Mouse (Mus musculus): ENCODE results near the gene Tpsg1. TPM values are rescaled to one million over a fixed set of nuclear protein-coding genes. Genes with fewer than 3 reads are reported as not detected.
A peak's percentile ranks its signal among the peaks of the same experiment; 100 is the strongest.

Gene Tpsg1
- total RNA-seq (2021) = not detected

DNA sequence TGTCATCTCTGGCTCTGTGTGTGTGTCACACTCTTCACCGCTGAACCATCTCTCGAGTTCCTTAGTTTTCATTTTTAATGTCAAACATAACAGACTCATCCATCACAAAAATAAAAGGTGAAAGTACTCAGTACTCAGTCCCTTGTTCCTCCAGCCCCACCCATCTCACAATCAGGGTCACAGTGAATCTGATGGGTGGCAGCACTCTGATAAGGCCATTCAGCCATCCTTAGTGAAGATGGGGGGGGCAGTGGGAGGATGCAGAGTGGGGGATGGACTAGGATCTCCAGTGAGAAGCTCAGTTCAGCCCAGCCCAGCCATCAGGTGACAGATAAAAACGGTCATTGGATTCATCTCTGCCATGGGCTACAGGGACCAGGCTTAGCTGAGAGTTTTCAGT, at the start of gene Tpsg1:
Tpsg1 (plus strand) TSS at position 301 of the 400 bp plus-strand sequence.
- no peak for DNase-seq (ENCODE audit: extremely low spot score in 1 of 2, low spot score in 1 of 2)

DNA sequence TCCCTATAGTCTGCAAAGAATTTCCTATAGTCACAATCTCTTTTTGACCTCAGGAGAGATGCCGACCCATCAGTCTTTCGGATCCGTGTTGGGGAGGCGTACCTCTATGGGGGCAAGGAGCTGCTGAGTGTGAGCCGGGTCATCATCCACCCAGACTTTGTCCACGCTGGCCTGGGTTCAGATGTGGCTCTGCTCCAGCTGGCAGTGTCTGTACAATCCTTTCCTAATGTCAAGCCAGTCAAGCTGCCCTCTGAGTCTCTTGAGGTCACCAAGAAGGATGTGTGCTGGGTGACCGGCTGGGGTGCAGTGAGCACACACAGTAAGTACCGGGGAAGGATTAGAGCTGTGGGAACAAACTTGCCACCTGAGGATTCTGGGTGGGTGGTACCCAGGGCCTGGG, 48.3 kb upstream of the Tpsg1 start:
- no peak for DNase-seq (ENCODE audit: extremely low spot score in 1 of 2, low spot score in 1 of 2)

DNA sequence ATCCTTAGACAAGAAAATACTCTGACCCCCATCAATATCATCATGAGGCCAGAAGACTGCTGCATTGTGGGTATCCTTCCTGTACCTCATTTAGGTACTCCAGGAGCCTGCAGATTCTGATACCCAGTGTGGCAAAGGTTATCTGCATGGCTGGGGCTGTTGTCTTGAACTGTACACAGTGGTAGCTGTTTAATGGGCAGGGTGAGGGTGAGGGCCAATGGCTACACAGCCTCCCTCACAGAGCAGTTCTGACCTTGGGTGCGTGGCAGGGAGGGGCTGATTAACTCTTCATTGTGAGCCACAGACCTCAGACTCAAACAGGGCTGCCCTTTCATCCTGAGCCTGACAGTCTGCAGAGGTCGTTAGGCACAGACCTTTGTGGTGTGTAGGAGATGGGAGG, 46.1 kb upstream of the Tpsg1 start:
- DNase-seq (ENCODE audit: extremely low spot score in 1 of 2, low spot score in 1 of 2) = no peak

DNA sequence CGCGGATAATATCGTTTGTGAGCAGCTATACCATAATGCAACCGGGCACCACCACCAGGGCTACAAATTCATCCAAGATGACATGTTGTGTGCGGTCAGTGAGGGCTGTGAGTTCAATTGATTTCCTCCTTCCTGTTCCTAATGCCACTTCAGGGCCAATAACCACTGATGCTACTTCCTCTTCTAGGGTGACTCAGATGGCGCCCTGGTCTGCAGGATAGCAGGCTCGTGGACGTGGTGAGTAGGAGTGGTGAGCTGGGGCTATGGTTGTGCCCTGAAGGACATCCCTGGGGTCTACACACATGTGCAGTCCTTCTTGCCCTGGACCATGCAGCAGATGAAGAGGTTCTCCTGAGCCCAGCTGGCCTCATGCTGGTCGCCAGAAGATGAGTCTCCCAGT, 36.8 kb upstream of the Tpsg1 start:
- DNase-seq (ENCODE audit: extremely low spot score in 1 of 2, low spot score in 1 of 2) = no peak

DNA sequence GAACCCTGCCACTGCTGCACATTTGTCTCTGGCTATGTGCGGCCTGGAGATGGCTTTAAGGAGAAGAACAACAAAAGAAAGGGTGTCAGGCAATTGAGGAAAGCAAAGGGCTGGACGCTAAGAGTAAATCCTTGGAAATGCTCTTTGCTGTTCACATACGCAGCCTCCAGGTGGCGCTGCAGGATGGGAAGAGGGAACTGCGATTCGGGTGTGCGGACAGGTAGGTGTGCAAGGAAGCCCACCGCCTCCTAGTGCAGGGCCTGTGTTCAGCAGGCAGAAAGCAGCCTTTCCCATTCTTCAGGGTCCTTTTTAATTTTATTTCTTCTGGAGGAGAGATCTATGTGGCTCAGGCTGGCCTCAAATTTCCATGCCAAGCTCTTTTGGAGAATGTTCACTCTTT, 35.1 kb upstream of the Tpsg1 start:
- peak; percentile 55 to 86 for DNase-seq (ENCODE audit: extremely low spot score in 1 of 2, low spot score in 1 of 2)

DNA sequence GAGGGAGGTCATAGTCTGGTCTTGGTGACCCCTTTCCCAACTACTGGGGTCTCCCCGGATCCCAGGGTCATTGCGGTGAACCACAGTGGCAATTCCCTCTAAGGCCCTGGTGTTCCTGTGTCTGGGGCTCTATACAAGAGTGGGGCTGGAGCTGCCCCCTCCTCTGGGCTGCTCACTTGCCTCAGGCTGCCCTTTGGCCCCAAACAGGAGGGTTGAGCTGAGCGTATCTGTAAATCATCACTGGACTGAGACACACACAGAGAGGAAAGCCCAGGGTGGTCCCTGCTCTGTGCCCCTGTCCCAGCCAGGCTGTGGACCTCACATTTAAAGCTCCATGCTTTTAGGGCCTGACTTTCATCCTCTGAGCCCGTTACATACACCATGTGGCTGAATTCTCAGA, 30.9 kb upstream of the Tpsg1 start:
- no peak for DNase-seq (ENCODE audit: extremely low spot score in 1 of 2, low spot score in 1 of 2)

DNA sequence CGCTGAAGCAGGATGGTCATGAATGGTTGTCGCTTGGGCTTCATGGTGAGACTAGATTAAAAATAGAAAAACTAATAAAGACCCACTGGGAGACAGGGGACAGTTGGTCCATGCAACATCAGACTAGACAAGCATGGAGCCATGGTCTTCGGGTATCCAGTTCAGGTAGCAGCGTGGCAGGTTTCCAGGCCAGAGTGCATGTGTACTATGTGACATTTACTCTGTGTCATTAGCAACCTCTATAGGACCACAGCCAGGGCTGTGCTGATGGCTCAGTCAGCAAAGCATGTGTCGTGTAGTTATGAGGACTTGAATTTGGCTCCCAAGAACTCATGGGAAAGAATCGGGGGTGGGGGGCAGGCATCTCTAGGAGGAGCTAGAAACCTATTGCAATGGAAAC, 29.1 kb upstream of the Tpsg1 start:
- DNase-seq (ENCODE audit: extremely low spot score in 1 of 2, low spot score in 1 of 2) = no peak

DNA sequence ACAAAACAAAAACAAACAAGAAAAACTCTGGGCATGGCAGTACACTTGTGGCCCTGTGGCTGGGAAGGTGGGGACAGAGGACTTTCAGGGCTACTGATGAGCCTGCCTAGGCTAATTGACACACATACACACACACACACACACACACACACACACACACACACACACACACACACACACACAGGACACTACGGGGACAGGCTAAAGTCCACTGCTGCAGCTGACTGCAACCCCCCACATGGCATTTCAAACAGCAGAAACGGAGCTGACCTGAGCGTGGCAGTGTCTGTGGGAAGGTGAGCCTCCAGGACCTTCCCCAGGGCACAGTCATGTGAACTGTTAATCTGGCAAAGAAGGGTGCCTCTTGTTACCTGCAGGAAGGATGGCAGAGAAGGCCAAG, 27.6 kb upstream of the Tpsg1 start:
- no peak for DNase-seq (ENCODE audit: extremely low spot score in 1 of 2, low spot score in 1 of 2)

DNA sequence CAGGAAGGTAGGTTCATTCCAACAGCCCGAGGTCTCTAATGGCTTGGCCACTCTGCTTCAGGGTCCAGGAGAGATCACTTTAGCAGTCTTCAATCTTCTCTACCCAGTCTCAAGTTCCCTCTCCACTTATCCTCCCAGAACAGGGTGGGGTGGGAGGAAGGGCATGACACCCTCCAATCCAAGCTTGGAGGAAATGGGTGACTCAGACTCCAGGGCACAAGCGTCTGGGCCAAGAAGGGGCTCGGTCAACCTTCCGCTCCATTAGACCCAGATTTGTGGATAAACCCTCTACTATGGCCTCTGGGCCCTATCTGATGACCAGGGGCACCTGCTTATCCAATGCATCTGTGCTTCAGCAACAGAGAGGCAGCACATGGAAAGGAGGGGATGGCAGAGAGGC, 23.6 kb upstream of the Tpsg1 start, which contains the start of gene Tpsab1:
Tpsab1 (minus strand) TSS at position 101 of the 400 bp plus-strand sequence.
- DNase-seq (ENCODE audit: extremely low spot score in 1 of 2, low spot score in 1 of 2) = no peak

DNA sequence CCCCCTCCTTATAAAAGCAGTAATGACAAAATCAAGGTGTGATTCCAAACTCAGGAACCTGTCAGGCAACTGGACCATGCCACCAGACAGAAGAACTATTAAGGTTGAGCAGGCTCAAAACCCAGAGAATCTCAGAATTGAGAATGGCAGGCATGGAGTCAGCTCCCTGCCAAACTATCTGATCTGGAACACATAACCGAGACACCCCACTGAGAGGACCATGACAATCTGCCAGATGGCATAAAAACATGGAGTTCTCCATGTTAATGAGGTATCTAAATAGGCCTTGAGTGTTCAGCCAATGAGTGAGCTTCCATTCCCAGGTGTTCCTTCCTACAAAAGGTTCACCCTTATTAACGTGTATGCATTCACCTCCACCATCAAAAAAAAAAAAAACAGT, 7.8 kb upstream of the Tpsg1 start:
- no peak for DNase-seq (ENCODE audit: extremely low spot score in 1 of 2, low spot score in 1 of 2)

DNA sequence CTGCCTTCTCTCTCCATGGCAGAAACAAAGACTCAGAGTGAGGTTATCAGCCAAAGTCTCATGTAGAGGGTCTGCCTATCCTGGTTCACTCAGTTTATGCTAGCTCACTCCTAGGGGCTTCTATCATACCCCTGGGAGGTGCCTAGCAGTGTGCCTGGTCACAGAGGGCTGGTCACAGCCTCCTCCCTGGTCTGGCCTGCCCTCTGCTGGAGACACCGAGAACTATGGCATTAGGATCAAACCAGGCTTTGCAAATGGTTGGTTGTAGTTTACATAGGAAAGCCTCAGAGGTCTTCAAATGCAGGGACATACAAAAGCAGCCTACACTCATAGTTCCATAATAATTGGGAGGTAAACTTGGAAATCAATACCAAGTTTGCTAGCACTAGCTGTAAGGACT, 5.3 kb upstream of the Tpsg1 start:
- DNase-seq (ENCODE audit: extremely low spot score in 1 of 2, low spot score in 1 of 2) = peak in 1 of 2 experiments; percentile 74

DNA sequence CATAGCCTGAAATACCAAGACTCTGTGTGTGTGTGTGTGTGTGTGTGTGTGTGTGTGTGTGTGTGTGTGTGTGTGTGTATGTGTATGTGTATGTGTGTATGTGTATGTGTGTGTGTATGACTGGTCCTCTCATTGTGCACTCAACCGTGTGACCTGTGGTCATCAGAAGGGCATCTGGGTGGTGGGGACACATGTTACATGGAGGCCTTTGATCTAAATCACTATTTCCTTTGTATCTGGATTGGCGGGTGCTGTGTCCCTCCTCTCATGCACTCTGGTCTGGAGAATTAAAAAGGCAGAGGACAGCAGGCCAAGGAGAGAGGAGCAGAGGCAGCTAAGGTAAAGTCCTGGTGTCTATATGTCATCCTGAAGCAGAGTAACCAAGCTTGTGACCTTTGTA, 3.1 kb upstream of the Tpsg1 start, which contains the start of gene Tpsb2:
Tpsb2 (plus strand) TSS at position 301 of the 400 bp plus-strand sequence.
- no peak for DNase-seq (ENCODE audit: extremely low spot score in 1 of 2, low spot score in 1 of 2)

DNA sequence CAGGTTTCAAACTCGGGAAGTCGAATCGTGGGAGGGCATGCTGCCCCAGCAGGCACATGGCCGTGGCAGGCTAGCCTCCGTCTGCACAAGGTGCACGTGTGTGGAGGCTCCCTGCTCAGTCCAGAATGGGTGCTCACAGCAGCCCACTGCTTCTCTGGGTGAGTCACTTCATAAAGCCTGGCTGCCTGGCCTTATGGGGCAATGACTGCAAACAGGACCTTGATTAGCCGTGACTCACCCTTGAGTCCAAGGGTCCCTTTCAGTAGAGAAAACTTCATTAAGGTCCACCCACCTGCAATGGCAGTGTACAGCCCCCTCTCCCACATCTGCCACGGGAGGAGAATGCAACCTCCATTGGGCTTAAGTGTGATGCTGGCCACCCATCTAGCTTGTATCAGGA, 3.4 kb downstream of the Tpsg1 start:
- no peak for DNase-seq (ENCODE audit: extremely low spot score in 1 of 2, low spot score in 1 of 2)

DNA sequence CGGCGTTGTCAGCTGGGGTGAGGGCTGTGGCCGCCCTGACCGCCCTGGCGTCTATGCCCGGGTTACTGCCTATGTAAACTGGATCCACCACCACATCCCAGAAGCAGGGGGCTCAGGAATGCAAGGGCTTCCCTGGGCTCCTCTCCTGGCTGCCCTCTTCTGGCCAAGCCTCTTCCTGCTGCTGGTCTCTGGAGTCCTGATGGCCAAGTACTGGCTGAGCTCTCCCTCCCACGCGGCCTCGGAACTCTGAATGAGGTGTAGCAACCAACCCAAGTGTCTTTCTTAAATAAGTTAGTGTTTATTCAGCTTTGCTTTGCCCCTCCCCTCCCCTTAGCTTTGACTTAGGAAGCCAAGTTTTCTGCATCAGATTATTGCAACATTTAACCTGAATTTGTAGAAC, 4.9 kb downstream of the Tpsg1 start:
- DNase-seq (ENCODE audit: extremely low spot score in 1 of 2, low spot score in 1 of 2) = no peak

DNA sequence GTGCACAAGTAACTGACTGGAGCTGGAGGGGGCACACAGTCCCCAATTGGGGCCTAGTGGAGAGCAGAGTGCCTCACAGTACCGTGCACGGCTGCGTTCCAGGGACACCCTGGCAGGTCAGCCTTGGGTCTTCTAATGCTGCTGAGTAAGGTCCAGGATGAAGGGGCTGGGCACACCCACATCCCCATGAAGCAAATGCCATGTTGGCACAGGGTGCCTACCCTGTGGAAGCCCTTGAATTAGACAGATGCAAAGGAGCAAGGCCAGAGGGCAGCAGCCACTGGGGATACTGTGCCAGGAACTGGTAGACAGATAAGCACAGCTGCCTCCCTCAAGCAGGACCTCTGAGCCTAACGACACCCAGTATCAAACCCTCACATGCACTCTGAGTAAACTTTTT, 25.5 kb downstream of the Tpsg1 start:
- no peak for DNase-seq (ENCODE audit: extremely low spot score in 1 of 2, low spot score in 1 of 2)

DNA sequence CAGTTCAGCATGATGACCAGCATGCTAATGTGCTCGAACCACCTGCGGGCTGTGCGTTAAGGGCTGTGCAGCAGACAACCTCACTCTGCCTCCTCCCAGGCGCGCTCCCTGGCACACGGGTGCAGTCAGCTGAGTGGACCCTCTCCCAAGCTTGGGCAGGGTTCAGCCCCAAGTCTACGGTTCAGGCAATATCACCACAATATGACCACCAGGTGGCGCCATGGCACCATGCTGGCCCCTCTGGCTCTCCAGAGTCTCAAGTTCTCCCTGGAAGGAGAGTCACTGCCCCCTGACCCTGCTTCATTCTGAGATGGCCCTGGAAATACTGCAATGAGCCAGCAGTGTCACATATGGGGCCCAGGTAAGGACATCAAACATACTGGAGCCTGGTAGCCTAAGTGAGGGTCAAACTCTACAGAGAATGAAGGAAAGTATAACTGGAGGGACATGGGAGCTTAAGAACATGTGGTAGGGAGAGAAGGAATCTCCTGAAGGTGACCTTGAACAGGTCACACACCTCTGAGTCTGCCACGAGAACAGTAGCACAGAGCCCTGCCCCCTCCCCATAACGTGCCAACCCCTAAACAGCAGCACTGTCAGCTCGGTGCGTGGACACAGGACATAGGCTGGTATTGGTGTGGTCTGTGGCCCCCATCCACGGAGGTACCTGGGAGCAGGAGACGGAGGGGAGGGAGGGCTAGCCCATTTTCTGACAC, 28.9 kb downstream of the Tpsg1 start:
- peak; percentile 83 to 95 for DNase-seq (ENCODE audit: extremely low spot score in 1 of 2, low spot score in 1 of 2)

DNA sequence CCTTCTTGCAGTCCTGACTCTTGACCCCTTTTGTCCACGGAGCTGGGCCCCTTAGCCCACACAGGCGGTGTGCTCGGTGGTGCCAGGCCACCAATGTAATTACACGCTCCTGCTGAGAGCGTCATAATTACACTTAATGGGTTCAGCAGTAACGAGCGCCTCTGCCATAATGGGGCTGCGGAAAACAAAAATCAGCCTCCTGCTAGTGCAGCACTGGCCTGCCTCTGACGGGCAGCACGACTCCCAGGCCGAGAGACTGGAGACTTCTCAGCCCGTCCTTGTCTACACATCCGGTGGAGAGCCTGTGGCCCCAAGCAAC, 29.4 kb downstream of the Tpsg1 start:
- no peak for DNase-seq (ENCODE audit: extremely low spot score in 1 of 2, low spot score in 1 of 2)

DNA sequence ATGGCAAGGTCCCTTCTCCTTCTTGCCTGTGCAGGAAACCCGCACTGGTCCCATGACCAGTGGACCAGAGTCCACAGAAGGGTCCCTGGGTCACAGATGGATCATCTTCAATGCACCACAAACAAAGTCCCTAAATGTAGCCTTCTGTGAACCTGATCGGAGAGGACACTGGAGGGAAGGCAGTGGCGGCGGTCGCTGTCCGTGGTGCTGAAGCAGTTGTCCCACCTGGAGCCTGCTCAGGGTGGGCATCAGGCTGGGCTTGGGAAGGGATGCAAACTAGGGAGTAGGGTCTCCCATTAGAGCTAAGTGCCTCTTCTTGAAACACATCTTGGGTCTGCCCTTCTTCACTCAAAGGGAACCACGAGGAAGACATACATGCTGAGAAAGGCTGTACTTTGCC, 31.4 kb downstream of the Tpsg1 start:
- no peak for DNase-seq (ENCODE audit: extremely low spot score in 1 of 2, low spot score in 1 of 2)

DNA sequence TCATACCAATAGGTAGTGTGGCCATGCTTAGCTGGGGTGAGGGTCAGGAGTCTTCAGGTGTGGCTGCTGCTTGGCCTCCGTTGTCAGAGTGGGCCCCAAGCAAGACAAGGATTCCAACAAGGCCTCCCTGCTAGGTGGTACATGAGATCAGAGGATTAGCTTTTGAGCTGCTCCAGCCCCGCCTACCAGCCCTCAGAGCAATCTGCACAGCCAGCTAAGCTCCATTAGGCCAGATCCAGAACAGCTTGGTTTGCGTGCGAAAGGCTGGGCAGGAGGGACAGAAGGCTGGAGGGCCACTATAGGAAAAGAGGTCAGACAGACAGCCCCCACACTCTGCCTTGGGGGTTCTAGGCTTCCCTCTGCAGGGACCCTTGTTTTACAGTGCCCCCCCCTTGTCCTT, 32.4 kb downstream of the Tpsg1 start:
- DNase-seq (ENCODE audit: extremely low spot score in 1 of 2, low spot score in 1 of 2) = no peak

DNA sequence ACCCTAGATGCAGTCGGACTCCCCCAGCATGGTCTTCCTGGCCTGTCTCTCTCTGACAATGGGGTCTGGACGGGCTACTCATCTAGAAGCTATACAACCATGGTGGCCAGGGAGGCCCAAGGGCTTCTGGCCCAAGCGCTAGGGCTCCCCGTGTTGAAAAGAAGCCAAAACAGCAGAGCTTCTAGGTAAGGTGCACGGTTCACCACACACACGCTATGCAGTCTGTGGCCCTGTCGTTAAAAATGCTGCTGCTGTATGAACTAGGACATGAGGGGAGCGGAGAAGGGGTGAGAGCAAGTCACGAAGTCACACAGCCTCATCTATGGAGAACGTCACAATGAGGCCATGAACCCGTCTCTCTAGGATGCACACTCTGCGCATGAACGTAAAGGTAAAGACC, 33.2 kb downstream of the Tpsg1 start:
- no peak for DNase-seq (ENCODE audit: extremely low spot score in 1 of 2, low spot score in 1 of 2)

DNA sequence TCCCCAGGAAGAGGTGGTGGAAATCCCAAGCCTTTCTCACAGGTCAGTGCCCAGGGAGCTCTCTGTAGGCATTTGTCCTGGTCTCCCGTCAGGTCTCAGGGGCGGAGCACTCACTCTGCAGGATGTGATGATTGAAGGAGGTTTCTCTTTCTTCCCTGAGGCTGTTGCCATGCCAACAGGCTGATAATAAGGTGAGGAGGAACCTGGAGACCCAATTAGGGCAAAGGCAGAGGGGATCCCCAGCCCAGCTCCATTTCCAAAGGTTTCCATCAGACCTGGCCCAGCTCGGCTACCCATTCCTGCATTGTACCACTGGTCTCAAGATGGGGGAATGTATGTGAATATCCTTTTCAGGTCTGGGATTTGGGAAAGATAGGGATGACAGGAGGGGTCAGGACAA, 35.1 kb downstream of the Tpsg1 start:
- DNase-seq (ENCODE audit: extremely low spot score in 1 of 2, low spot score in 1 of 2) = no peak

DNA sequence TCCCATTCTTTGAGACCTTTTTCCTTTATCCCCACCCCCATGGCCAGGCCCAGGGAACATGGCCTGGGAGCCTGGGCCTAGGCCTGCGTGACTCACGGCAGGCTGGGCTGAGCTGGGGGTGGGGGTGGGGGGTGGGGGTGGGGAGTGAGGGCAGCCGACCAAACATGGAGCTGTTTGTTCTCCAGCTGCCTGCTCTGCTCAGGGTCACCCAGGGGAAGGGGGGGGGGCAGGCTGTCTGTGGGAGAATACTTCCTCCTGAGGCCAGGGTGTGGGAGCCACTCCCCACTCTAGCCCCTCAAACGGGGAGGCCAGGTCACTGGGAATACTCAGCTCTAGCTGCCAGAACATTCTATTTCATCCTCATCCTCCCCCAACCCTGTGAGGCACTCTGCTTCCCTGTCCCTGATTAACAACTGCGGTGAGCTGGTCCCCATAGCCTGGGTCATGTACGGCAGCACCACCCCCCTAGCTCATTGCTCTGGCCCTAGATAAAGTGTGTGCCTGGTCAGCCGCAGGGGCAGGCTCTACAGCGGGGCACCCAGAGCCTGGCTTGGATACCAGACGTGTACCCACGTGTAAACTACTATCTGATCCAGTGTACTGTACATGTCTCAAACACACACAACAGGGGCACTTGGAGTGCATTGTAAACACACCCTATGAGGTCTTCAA, 36.3 kb downstream of the Tpsg1 start:
- no peak for DNase-seq (ENCODE audit: extremely low spot score in 1 of 2, low spot score in 1 of 2)

Measured in layer of hippocampus, postnatal 25 days (tissue).